Mouse (Mus musculus): Measurements from ENCODE around the gene Tor4a. TPM values are rescaled to one million over a fixed set of nuclear protein-coding genes. Genes with fewer than 3 reads are reported as not detected.

The Tor4a gene
- 6.2 and 6.8 TPM in 2 replicates for polyA plus RNA-seq (2015; fragmentation: Nextera tagmentation; extraction: Ambion mirVana)

DNA sequence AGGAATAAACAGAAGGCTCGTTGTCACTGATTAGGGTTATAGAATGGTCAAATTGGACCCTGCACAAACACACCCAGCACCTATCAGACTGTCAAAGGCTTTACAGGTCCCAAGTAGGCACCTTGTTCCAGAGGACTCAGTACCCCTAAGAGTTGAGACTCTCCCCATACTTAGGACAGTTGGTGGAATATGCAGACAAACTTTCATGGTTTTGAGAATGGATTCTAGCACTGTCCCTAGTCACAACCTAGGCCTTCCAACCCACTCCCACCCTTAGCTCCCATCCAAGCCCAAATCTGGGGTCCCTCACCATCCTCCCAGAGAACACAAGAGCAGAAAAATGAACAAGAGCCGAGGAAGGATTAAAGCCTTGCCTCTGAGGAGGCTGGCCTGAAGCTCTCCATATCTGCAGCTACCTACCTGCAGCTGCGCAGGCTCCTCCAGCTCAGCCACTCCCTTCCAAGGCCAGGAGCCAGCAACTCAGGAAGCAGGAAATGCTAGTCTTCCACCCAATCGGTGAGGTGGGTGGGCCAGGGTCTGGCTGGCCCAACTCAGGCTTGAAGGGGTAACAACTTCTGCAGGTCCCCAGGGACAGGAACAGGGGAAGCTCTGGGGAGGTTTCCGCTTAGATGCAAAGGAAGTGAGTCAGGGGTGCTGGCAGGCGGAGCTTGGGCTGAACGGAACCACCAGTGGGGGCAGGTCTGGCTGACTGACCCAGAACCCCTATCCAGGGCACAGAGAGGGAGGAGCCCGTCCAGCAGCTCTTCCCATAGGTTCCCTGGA lies at the start of gene Tor4a:
Tor4a (minus strand) TSS at position 715 of the 783 bp plus-strand sequence.
- H3K36me3 ChIP-seq (replicated peaks) = peaks cover 26% of the 10 kb centered on the region
- H3K4me3 ChIP-seq (replicated peaks) = peak within 1 kb of the TSS; percentile 60
- H3K9ac ChIP-seq = peak within 1 kb of the TSS; percentile 50
- H3K27ac ChIP-seq (replicated peaks) = peak within 1 kb of the TSS; percentile 77
- peak; percentile 58 for ATAC-seq (ENCODE audit: insufficient read depth)
- WGBS (ENCODE audit: insufficient replicate concordance) = 4% methylated on average over 8 of the region's 8 CpGs
- no peaks in the 10 kb centered on the region for H3K9me3 ChIP-seq (replicated peaks)
- H3K27me3 ChIP-seq = peaks cover 6% of the 10 kb centered on the region; the same call in 1 of the 2 replicates
- peak within 1 kb of the TSS; percentile 84 for H3K4me2 ChIP-seq
- H3K4me1 ChIP-seq (replicated peaks) = peaks cover 54% of the 10 kb centered on the region

GRCm38 (mm10) chr2:25244144-25244543 lies 47.5 kb upstream of the Tor4a start:
- no peaks in the 10 kb centered on the region for H3K9me3 ChIP-seq (replicated peaks)
- peaks cover 42% of the 10 kb centered on the region for H3K27me3 ChIP-seq
- no peak overlapping the region for H3K27ac ChIP-seq (replicated peaks)
- 82% methylated on average over 4 of the region's 4 CpGs for WGBS (ENCODE audit: insufficient replicate concordance)
- no peak for ATAC-seq (ENCODE audit: insufficient read depth)
- peaks cover 21% of the 10 kb centered on the region for H3K36me3 ChIP-seq (replicated peaks)
- H3K4me2 ChIP-seq = no peak overlapping the region
- no peak overlapping the region for H3K4me3 ChIP-seq (replicated peaks)
- peaks cover 26% of the 10 kb centered on the region for H3K4me1 ChIP-seq (replicated peaks)
- H3K9ac ChIP-seq = no peak overlapping the region

GRCm38 (mm10) chr2:25243342-25243741 lies 46.7 kb upstream of the Tor4a start:
- no peak overlapping the region for H3K9ac ChIP-seq

GRCm38 (mm10) chr2:25242101-25242506 lies 45.4 kb upstream of the Tor4a start, which contains the start of the genes Rnf208 and Cysrt1:
Gene Rnf208 (plus strand): TSS chr2:25242255.
Gene Cysrt1 (minus strand): TSS chr2:25242452.
- Histone ChIP-seq H3K27me3 (peaks cover 48% of the 10 kb centered on the region), H3K36me3 (replicated peaks) (peaks cover 8% of the 10 kb centered on the region; the same call in 1 of the 2 replicates), H3K9me3 (replicated peaks) (no peaks in the 10 kb centered on the region), H3K4me2 (peak within 1 kb of the TSS; percentile 79), H3K27ac (replicated peaks) (no peak within 1 kb of the TSS), H3K4me3 (replicated peaks) (peak within 1 kb of the TSS; percentile 54), H3K9ac (no peak within 1 kb of the TSS), H3K4me1 (replicated peaks) (peaks cover 26% of the 10 kb centered on the region)
- WGBS (ENCODE audit: insufficient replicate concordance) = 0% methylated on average over 51 of the region's 59 CpGs
- ATAC-seq (ENCODE audit: insufficient read depth) = no peak

More at GRCm38 (mm10) chr2:25243342-25243741, 46.7 kb upstream of the Tor4a start:
- Histone ChIP-seq H3K4me2 (no peak overlapping the region), H3K4me3 (replicated peaks) (no peak overlapping the region), H3K9me3 (replicated peaks) (no peaks in the 10 kb centered on the region), H3K36me3 (replicated peaks) (peaks cover 13% of the 10 kb centered on the region), H3K4me1 (replicated peaks) (peaks cover 26% of the 10 kb centered on the region), H3K27me3 (peaks cover 46% of the 10 kb centered on the region), H3K27ac (replicated peaks) (no peak overlapping the region)
- ATAC-seq (ENCODE audit: insufficient read depth) = no peak
- 68% methylated on average over 8 of the region's 8 CpGs for WGBS (ENCODE audit: insufficient replicate concordance)

DNA sequence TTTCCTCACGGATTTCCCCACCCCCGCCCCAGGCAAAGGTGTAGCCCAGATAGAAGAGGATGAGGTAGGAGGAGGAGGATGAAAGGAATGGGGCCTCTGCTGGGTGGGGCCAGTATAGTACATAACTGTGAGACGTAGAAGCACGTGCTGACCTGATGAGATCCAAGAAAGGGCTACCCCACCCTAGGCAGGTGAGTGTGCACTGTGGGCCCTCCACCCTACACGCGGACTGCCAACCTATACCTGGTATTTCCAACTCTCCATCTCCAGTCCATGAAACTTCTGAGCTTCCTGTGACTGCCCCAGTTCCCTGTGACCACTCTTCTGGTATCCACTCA lies 44.7 kb upstream of the Tor4a start:
- H3K4me2 ChIP-seq = peak overlapping the region; percentile 79
- H3K27ac ChIP-seq (replicated peaks) = no peak overlapping the region
- H3K9me3 ChIP-seq (replicated peaks) = no peaks in the 10 kb centered on the region
- peaks cover 52% of the 10 kb centered on the region for H3K27me3 ChIP-seq
- H3K36me3 ChIP-seq (replicated peaks) = peaks cover 2% of the 10 kb centered on the region; the same call in 1 of the 2 replicates
- WGBS (ENCODE audit: insufficient replicate concordance) = 8% methylated on average over 6 of the region's 6 CpGs
- H3K4me3 ChIP-seq (replicated peaks) = peak overlapping the region; percentile 54
- no peak overlapping the region for H3K9ac ChIP-seq
- peaks cover 29% of the 10 kb centered on the region for H3K4me1 ChIP-seq (replicated peaks)
- no peak for ATAC-seq (ENCODE audit: insufficient read depth)

GRCm38 (mm10) chr2:25240723-25241437 lies 44.2 kb upstream of the Tor4a start:
- H3K27me3 ChIP-seq = peaks cover 56% of the 10 kb centered on the region
- H3K9me3 ChIP-seq (replicated peaks) = no peaks in the 10 kb centered on the region
- ATAC-seq (ENCODE audit: insufficient read depth) = peak; percentile 56
- H3K4me2 ChIP-seq = peak overlapping the region; percentile 79
- H3K9ac ChIP-seq = no peak overlapping the region
- peak overlapping the region; percentile 54 for H3K4me3 ChIP-seq (replicated peaks)
- no peaks in the 10 kb centered on the region for H3K36me3 ChIP-seq (replicated peaks)
- H3K4me1 ChIP-seq (replicated peaks) = peaks cover 30% of the 10 kb centered on the region
- 1% methylated on average over 29 of the region's 29 CpGs for WGBS (ENCODE audit: insufficient replicate concordance)
- no peak overlapping the region for H3K27ac ChIP-seq (replicated peaks)

- H3K27ac ChIP-seq (replicated peaks) = no peak overlapping the region
- H3K9ac ChIP-seq = no peak overlapping the region
- H3K4me1 ChIP-seq (replicated peaks) = peaks cover 30% of the 10 kb centered on the region
- H3K36me3 ChIP-seq (replicated peaks) = no peaks in the 10 kb centered on the region
- no peaks in the 10 kb centered on the region for H3K9me3 ChIP-seq (replicated peaks)
- H3K4me2 ChIP-seq = peak overlapping the region; percentile 79
- WGBS (ENCODE audit: insufficient replicate concordance) = 48% methylated on average over 8 of the region's 8 CpGs
- no peak for ATAC-seq (ENCODE audit: insufficient read depth)
- peaks cover 57% of the 10 kb centered on the region for H3K27me3 ChIP-seq
- peak overlapping the region; percentile 54; the same call in 1 of the 2 replicates for H3K4me3 ChIP-seq (replicated peaks)
Observed at GRCm38 (mm10) chr2:25240310-25240709, 43.6 kb upstream of the Tor4a start.

DNA sequence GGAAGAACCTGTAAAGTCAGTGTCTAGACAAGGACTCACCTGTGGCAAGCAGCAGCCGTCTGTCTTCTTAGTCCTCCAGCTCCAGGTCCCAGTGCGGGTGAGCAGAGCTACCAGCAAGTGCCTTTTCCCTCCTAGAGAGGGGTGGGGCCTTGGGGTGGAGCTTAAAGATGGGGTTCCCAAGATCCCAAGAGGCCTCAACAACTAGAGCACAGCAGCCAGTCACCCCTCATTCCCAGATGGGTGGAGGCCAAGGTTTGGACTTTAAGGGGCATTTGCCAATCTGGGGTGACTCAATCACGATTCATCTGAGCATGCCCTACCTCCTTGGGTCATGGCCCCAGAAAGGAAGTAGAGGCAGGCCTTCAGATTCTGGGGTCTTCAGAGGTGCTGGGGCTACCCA lies 43.1 kb upstream of the Tor4a start:
- H3K9ac ChIP-seq = no peak overlapping the region
- H3K27ac ChIP-seq (replicated peaks) = no peak overlapping the region
- H3K36me3 ChIP-seq (replicated peaks) = no peaks in the 10 kb centered on the region
- H3K4me2 ChIP-seq = no peak overlapping the region
- H3K4me3 ChIP-seq (replicated peaks) = no peak overlapping the region
- peaks cover 62% of the 10 kb centered on the region for H3K27me3 ChIP-seq
- H3K4me1 ChIP-seq (replicated peaks) = peaks cover 30% of the 10 kb centered on the region
- no peak for ATAC-seq (ENCODE audit: insufficient read depth)
- H3K9me3 ChIP-seq (replicated peaks) = no peaks in the 10 kb centered on the region
- 76% methylated on average over 3 of the region's 3 CpGs for WGBS (ENCODE audit: insufficient replicate concordance)

DNA sequence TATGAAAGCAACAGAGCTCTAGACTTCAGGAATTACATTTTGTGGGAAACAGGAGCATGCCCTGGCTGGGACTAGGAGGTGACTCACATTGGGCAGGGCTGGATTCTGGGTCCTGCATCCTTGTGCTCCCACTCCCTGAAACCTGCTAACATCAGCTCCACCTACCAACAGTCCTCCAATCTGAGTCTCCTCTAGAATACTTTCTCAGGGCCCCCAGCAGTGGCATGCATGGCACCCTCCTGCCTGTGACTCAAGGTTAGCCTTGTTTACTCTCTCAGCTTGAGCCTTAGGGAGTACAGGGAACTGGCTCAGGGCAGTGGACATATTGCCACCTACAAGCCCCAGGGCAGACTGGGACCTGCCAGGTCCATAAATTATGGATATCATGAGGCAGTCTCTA lies 41.4 kb upstream of the Tor4a start:
- Histone ChIP-seq H3K27ac (replicated peaks) (no peak overlapping the region), H3K4me1 (replicated peaks) (peaks cover 44% of the 10 kb centered on the region), H3K4me3 (replicated peaks) (no peak overlapping the region), H3K27me3 (peaks cover 53% of the 10 kb centered on the region), H3K36me3 (replicated peaks) (no peaks in the 10 kb centered on the region), H3K4me2 (no peak overlapping the region), H3K9ac (no peak overlapping the region), H3K9me3 (replicated peaks) (no peaks in the 10 kb centered on the region)
- ATAC-seq (ENCODE audit: insufficient read depth) = no peak

DNA sequence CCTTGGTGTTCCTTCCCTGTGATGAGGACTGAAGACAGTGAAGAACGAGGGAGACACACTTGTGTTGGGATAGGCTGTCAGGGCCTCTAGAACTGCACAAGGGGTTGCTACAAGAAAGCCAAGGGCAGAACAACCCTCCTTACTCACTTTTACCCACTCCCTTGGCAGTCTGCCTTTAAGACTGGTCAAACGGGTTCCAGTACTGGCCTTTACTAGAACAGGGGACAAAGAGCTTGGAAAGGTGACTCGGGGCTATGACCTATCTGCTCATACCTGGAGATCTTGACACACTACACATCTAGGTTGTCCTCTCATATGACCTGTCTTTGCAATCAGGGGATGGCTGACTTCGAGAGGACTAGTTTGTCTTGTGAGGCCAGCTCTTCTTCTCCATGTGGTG lies 40.8 kb upstream of the Tor4a start:
- Histone ChIP-seq H3K27me3 (peaks cover 53% of the 10 kb centered on the region), H3K9me3 (replicated peaks) (no peaks in the 10 kb centered on the region), H3K4me2 (no peak overlapping the region), H3K27ac (replicated peaks) (no peak overlapping the region), H3K4me1 (replicated peaks) (peaks cover 45% of the 10 kb centered on the region), H3K36me3 (replicated peaks) (no peaks in the 10 kb centered on the region), H3K4me3 (replicated peaks) (no peak overlapping the region), H3K9ac (no peak overlapping the region)
- 51% methylated on average over 4 of the region's 4 CpGs for WGBS (ENCODE audit: insufficient replicate concordance)
- ATAC-seq (ENCODE audit: insufficient read depth) = no peak

DNA sequence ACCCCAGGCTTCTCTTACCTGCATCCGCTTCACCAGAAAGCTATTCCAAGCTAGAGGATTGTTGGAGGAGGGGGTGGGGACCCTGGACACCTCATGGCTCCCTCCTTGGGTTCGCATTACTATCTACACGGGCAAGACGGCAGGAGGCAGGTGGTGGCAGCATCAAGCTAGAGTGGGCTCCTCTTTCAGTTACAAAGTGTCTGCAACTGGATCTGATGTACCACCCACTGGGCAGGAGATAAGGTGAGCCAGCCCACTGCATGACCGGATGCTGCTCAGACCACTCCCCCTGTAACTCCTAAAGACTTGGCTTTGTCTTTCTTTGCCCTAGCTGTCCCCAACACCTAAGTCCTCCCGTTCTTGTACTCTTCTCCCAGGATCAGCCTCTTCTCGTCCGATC lies 39.9 kb upstream of the Tor4a start, which contains the start of gene Rnf224:
Rnf224 (minus strand) TSS at position 174 of the 400 bp plus-strand sequence.
- no peak within 1 kb of the TSS for H3K4me2 ChIP-seq

More for the DNA sequence above, 39.9 kb upstream of the Tor4a start, which contains the start of gene Rnf224:
- no peaks in the 10 kb centered on the region for H3K9me3 ChIP-seq (replicated peaks)
- H3K27ac ChIP-seq (replicated peaks) = no peak within 1 kb of the TSS
- H3K9ac ChIP-seq = no peak within 1 kb of the TSS
- no peak for ATAC-seq (ENCODE audit: insufficient read depth)
- H3K4me1 ChIP-seq (replicated peaks) = peaks cover 36% of the 10 kb centered on the region
- H3K36me3 ChIP-seq (replicated peaks) = no peaks in the 10 kb centered on the region
- 35% methylated on average over 8 of the region's 8 CpGs for WGBS (ENCODE audit: insufficient replicate concordance)
- no peak within 1 kb of the TSS for H3K4me3 ChIP-seq (replicated peaks)
- H3K27me3 ChIP-seq = peaks cover 46% of the 10 kb centered on the region

Data from liver, embryonic 15.5 days (tissue).